Mouse (Mus musculus) forebrain, embryonic 11.5 days (tissue): ENCODE data around the gene Rhbdf2. TPM values are rescaled to one million over a fixed set of nuclear protein-coding genes. Genes with fewer than 3 reads are reported as not detected.
"Not testable (repeated sequence)": the region's sequence is repeated elsewhere in the genome, so short reads cannot be mapped to it uniquely, and the experiment has no call there.

ENCODE experiments used
- ATAC-seq: fragments of 200-750 bp; cut with Nextera tagmentation; replicated peaks from 2 replicates; pipeline ENCODE4 v1.8.0; 2017; ENCODE audit warnings: moderate TSS enrichment; ENCODE audit not compliant: low FRiP score
- DNase-seq: peaks from one replicate; pipeline ENCODE4 v3.0.0-alpha.2; 2017; ENCODE audit warnings: low spot score
- H3K27ac ChIP-seq: fragments of 300-500 bp; sonication (generic); 2 replicates; pipeline ENCODE4 v1.5.1; 2014; ENCODE audit warnings: low read depth, low read length
- H3K27me3 ChIP-seq: fragments of 300-500 bp; sonication (generic); 2 replicates; pipeline ENCODE4 v1.6.1; 2014; ENCODE audit warnings: mild to moderate bottlenecking, low read length, mixed read lengths; ENCODE audit not compliant: control insufficient read depth, insufficient read depth
- H3K36me3 ChIP-seq: fragments of 300-500 bp; sonication (generic); 2 replicates; pipeline ENCODE4 v1.6.1; 2014; ENCODE audit warnings: mild to moderate bottlenecking, low read length, moderate library complexity, mixed read lengths; ENCODE audit not compliant: control insufficient read depth, insufficient read depth
- H3K4me1 ChIP-seq: fragments of 300-500 bp; sonication (generic); replicated peaks from 2 replicates; pipeline ENCODE4 v1.6.1; 2014; ENCODE audit warnings: low read length, mixed read lengths; ENCODE audit not compliant: control insufficient read depth, insufficient read depth
- H3K4me2 ChIP-seq: fragments of 300-500 bp; sonication (generic); 2 replicates; pipeline ENCODE4 v1.6.1; 2014; ENCODE audit warnings: low read depth, mild to moderate bottlenecking, low read length, moderate library complexity, mixed read lengths; ENCODE audit not compliant: severe bottlenecking
- H3K4me3 ChIP-seq: fragments of 300-500 bp; sonication (generic); 2 replicates; pipeline ENCODE4 v1.5.1; 2014; ENCODE audit warnings: low read depth, low read length
- H3K9ac ChIP-seq: fragments of 300-500 bp; sonication (generic); 2 replicates; pipeline ENCODE4 v1.6.1; 2014; ENCODE audit warnings: low read length
- H3K9me3 ChIP-seq: fragments of 300-500 bp; sonication (generic); 2 replicates; pipeline ENCODE4 v1.6.1; 2016; ENCODE audit warnings: low read length, mixed read lengths; ENCODE audit not compliant: control insufficient read depth
- WGBS: fragments of 180-500 bp; shearing (Covaris S2); extraction: QIAGEN DNeasy Blood & Tissue Kit; methylation state at CpG from one replicate; pipeline ENCODE4 v1.1.7; 2014; 5-methylcytosine and 5-hydroxymethylcytosine counted together
- polyA plus RNA-seq: library from polyadenylated mRNA; unstranded; fragments of >200 nt; fragmentation: Nextera tagmentation; extraction: Ambion mirVana; gene quantifications from 2 replicates; pipeline ENCODE4 v1.2.1, GENCODE M21; 2014

Rhbdf2 gene
- polyA plus RNA-seq, result 2.5 and 2.7 TPM in 2 replicates

- Histone ChIP-seq H3K4me3 (no peak within 1 kb of the TSS), H3K4me2 (no peak within 1 kb of the TSS), H3K9me3 (no peaks in the 10 kb centered on the region), H3K36me3 (no peaks in the 10 kb centered on the region), H3K9ac (no peak within 1 kb of the TSS), H3K27ac (no peak within 1 kb of the TSS), H3K4me1 (peaks cover 7% of the 10 kb centered on the region; the same call in 1 of the 2 replicates), H3K27me3 (peaks cover 10% of the 10 kb centered on the region; the same call in 1 of the 2 replicates)
- no peak for ATAC-seq
- 74% methylated on average over 10 of the region's 10 CpGs for WGBS
- no peak for DNase-seq
These were observed at the start of gene Rhbdf2 for GRCm38 (mm10) chr11:116626299-116627071. Gene Rhbdf2 (minus strand): TSS chr11:116627019.

- H3K4me1 ChIP-seq, result peaks cover 7% of the 10 kb centered on the region; the same call in 1 of the 2 replicates
- 92% methylated on average over 14 of the region's 14 CpGs for WGBS
- H3K36me3 ChIP-seq, result peaks cover 22% of the 10 kb centered on the region
- H3K9ac ChIP-seq, result no peak overlapping the region
- H3K4me2 ChIP-seq, result no peak overlapping the region
- no peaks in the 10 kb centered on the region for H3K9me3 ChIP-seq
- no peaks in the 10 kb centered on the region for H3K27me3 ChIP-seq
- no peak for DNase-seq
- no peak for ATAC-seq
- H3K27ac ChIP-seq, result no peak overlapping the region
- H3K4me3 ChIP-seq, result no peak overlapping the region
These were observed 49.6 kb upstream of the Rhbdf2 start for GRCm38 (mm10) chr11:116676175-116676976.

- WGBS, result 88% methylated on average over 6 of the region's 6 CpGs
- H3K27me3 ChIP-seq, H3K4me1 ChIP-seq, DNase-seq, H3K27ac ChIP-seq, H3K4me3 ChIP-seq, ATAC-seq, H3K9ac ChIP-seq, H3K9me3 ChIP-seq, H3K4me2 ChIP-seq: not testable (repeated sequence)
- H3K36me3 ChIP-seq, result peaks cover 22% of the 10 kb centered on the region
These were observed 48.6 kb upstream of the Rhbdf2 start for GRCm38 (mm10) chr11:116675429-116675828.

- Histone ChIP-seq H3K36me3 (peaks cover 22% of the 10 kb centered on the region), H3K4me3 (no peak overlapping the region), H3K9me3 (no peaks in the 10 kb centered on the region), H3K4me2 (no peak overlapping the region), H3K27ac (no peak overlapping the region), H3K9ac (no peak overlapping the region; the same call in 1 of the 2 replicates), H3K4me1 (peaks cover 7% of the 10 kb centered on the region; the same call in 1 of the 2 replicates), H3K27me3 (no peaks in the 10 kb centered on the region)
- 88% methylated on average over 7 of the region's 7 CpGs for WGBS
- no peak for ATAC-seq
- no peak for DNase-seq
These were observed 48.0 kb upstream of the Rhbdf2 start for GRCm38 (mm10) chr11:116674616-116675379.

GRCm38 (mm10) chr11:116673410-116673809, 46.6 kb upstream of the Rhbdf2 start:
- WGBS, result 91% methylated on average over 2 of the region's 2 CpGs
- ATAC-seq (no peak), DNase-seq (no peak)
- Histone ChIP-seq H3K27ac (no peak overlapping the region), H3K9me3 (no peaks in the 10 kb centered on the region), H3K4me2 (no peak overlapping the region), H3K36me3 (peaks cover 22% of the 10 kb centered on the region), H3K9ac (no peak overlapping the region), H3K4me1 (peaks cover 7% of the 10 kb centered on the region; the same call in 1 of the 2 replicates), H3K27me3 (no peaks in the 10 kb centered on the region), H3K4me3 (no peak overlapping the region)

GRCm38 (mm10) chr11:116672595-116672994, 45.8 kb upstream of the Rhbdf2 start:
- Histone ChIP-seq H3K9ac (peak overlapping the region; percentile 83), H3K4me3 (peak overlapping the region; percentile 81), H3K4me2 (peak overlapping the region; percentile 86), H3K27me3 (no peaks in the 10 kb centered on the region), H3K9me3 (no peaks in the 10 kb centered on the region), H3K36me3 (peaks cover 22% of the 10 kb centered on the region), H3K27ac (no peak overlapping the region), H3K4me1 (peaks cover 7% of the 10 kb centered on the region; the same call in 1 of the 2 replicates)
- DNase-seq, result no peak
- ATAC-seq, result no peak
- 20% methylated on average over 7 of the region's 7 CpGs for WGBS

- H3K9ac ChIP-seq, result peak overlapping the region; percentile 83
- H3K4me1 ChIP-seq, result peaks cover 7% of the 10 kb centered on the region; the same call in 1 of the 2 replicates
- peak overlapping the region; percentile 33; the same call in 1 of the 2 replicates for H3K27ac ChIP-seq
- peak overlapping the region; percentile 81 for H3K4me3 ChIP-seq
- H3K27me3 ChIP-seq, result no peaks in the 10 kb centered on the region
- H3K36me3 ChIP-seq, result peaks cover 22% of the 10 kb centered on the region
- peak overlapping the region; percentile 86 for H3K4me2 ChIP-seq
- H3K9me3 ChIP-seq, result no peaks in the 10 kb centered on the region
- ATAC-seq (no peak; the same call in 1 of the 2 replicates), DNase-seq (no peak)
- 1% methylated on average over 24 of the region's 24 CpGs for WGBS
These were observed 45.1 kb upstream of the Rhbdf2 start for GRCm38 (mm10) chr11:116671845-116672434.
